Mouse (Mus musculus): ENCODE measurements around the gene Aadac.

Gene Aadac

GRCm38 (mm10) chr3:60025417-60025816 is at the start of gene Aadac:
Aadac (plus strand) TSS chr3:60025717.
- DNase-seq (ENCODE audit: low spot score) = no peak

GRCm38 (mm10) chr3:60003622-60004021 is 21.9 kb upstream of the Aadac start:
- no peak for DNase-seq (ENCODE audit: low spot score)

- DNase-seq (ENCODE audit: low spot score) = no peak
These were observed 19.1 kb upstream of the Aadac start, which contains the start of gene Aadacl2 for GRCm38 (mm10) chr3:60006443-60006842. Aadacl2 (plus strand) TSS chr3:60006743.

GRCm38 (mm10) chr3:60031511-60031910 is 6.0 kb downstream of the Aadac start:
- DNase-seq (ENCODE audit: low spot score) = no peak

GRCm38 (mm10) chr3:60046221-60046913 is 20.9 kb downstream of the Aadac start:
- no peak for DNase-seq (ENCODE audit: low spot score)

GRCm38 (mm10) chr3:60053231-60053927 is 27.9 kb downstream of the Aadac start:
- no peak for DNase-seq (ENCODE audit: low spot score)

GRCm38 (mm10) chr3:60053931-60054330 is 28.4 kb downstream of the Aadac start:
- no peak for DNase-seq (ENCODE audit: low spot score)

- no peak for DNase-seq (ENCODE audit: low spot score)
These were observed 30.9 kb downstream of the Aadac start for GRCm38 (mm10) chr3:60056451-60056850.

- no peak for DNase-seq (ENCODE audit: low spot score)
These were observed 31.7 kb downstream of the Aadac start for GRCm38 (mm10) chr3:60057070-60057808.

- no peak for DNase-seq (ENCODE audit: low spot score)
These were observed 32.2 kb downstream of the Aadac start for GRCm38 (mm10) chr3:60057809-60058082.

GRCm38 (mm10) chr3:60078883-60079415 is 53.4 kb downstream of the Aadac start:
- DNase-seq (ENCODE audit: low spot score) = no peak

- DNase-seq (ENCODE audit: low spot score) = no peak
These were observed 55.1 kb downstream of the Aadac start for GRCm38 (mm10) chr3:60080572-60080971.

- DNase-seq (ENCODE audit: low spot score) = no peak
These were observed 56.1 kb downstream of the Aadac start, which contains the start of gene Sucnr1 for GRCm38 (mm10) chr3:60081648-60082047. Sucnr1 (plus strand) TSS chr3:60081869.

- no peak for DNase-seq (ENCODE audit: low spot score)
These were observed 57.2 kb downstream of the Aadac start for GRCm38 (mm10) chr3:60082746-60083145.

GRCm38 (mm10) chr3:60085729-60086128 is 60.2 kb downstream of the Aadac start:
- DNase-seq (ENCODE audit: low spot score) = no peak

All from ovary, postnatal 14 days (tissue).